Mouse (Mus musculus): ENCODE measurements around the gene Fry. TPM values are rescaled to one million over a fixed set of nuclear protein-coding genes. Genes with fewer than 3 reads are reported as not detected.

Gene Fry
- 10 to 100 TPM; 14.1 to 16.1 TPM for polyA plus RNA-seq (2017; shearing (Covaris generic))

DNA sequence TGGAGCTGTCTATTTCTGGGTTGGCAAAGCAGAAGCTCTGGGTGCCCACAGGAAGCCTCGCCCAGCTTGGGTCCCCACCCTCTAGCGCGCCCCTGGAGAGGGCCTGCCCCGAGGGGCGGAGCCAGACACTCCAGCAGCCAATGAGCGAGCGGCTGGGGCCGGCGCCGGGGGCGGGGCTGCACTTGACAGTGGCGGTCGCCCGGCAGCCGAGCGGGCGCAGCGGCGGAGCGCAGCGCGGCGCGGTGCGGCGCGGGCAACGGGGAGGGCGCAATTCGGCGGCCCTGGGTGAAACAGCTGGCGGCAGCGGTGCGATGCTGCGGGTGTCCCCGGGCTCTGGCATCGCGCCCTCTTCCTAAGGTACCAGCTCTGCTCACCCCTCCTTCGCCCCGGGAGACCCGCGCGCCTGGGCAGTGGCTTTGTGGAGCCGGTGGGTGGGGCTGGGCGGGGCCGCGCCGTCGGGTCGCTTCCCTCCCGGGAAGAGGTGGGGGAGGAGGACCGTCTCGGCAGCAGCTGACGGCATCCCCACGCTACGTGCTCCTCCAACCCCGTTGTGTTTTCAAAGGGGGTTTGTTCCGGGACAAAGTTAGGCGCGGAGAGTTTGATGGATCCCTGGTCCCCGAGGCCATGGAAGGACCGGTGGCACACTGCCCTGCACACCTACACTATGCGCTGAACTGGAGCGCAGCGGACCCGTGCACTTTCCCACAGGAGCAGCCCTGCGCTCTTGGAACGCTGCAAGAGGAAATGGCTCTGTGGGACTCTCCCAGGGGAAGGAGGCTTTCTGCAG, at the start of gene Fry:
Gene Fry (plus strand): TSS at position 191 of the 787 bp plus-strand sequence.

DNA sequence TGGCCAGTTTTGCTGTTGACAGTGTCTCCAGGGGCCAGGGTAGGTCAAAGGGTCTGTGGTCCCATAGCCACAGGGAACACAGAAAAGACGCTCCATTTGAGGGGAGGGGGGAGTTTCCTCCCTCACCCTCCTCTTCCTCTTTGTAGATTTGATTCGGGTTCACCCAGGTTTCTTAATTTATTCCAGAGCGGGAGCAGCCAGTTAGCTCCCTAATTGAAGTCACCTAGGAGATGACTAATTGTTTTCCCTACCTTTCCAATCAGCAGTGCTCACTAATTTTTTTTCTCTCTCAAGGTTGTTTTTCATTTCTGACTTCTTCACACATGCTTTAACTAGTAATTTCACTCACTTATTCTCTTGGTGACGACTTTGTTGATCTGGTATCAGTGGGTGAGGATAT, 399.6 kb downstream of the Fry start, which contains the start of gene Zar1l:
Gene Zar1l (minus strand): TSS at position 101 of the 400 bp plus-strand sequence.

DNA sequence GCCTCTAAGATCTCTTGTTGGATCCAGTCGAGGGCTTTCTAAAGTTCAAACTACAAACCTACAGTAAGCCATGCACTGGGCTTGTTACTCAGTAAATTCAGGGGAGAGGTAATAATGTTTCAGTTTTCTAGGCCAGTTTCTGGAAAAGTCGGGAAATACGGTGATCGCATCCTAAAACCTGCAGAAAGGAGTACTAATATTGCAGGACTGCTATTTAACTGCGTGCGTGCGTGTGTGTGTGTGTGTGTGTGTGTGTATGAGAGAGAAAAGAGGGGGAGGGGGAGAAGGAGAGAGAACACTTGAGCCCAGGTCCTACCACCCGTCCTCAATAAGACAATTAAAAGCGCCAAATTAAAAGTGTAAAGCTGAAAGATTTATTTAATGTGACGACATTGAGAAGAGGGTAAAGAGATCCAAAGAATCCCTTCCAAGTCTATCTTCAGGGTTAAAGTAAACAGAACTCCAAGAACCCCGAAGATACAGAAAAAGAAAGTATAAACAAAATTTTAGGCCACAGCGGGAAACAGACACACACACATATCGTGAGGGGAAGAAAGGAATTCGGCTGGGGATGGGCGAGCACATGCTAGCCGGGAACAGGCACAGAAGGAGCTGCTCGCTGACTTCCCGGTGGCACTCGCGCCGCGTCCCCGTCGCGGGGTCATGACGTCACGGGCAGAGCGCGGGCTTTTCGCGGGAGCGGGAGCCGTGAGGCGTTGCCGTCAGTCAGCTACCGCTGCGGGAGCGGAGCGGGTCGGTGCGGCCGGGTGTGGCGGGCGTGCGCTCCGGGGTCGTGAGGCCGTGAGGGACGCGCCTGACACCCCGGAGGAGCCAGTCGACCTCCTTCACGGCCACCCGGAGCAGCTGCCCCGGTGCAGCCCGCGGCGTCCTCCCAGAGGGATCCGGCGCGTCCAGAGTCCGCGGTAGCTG, 403.8 kb downstream of the Fry start, which contains the start of gene Brca2:
Gene Brca2 (plus strand): TSS at position 694 of the 930 bp plus-strand sequence.

Other genes with a start within 250 kb of the Fry start
- gene Rxfp2, start 100.0 kb upstream of the Fry start, polyA plus RNA-seq (2017; shearing (Covaris generic)) = under 1 TPM; 0.06 to 0.18 TPM